Mouse (Mus musculus): Measurements from ENCODE around the gene Ttc23.

GRCm38 (mm10) chr7:67670965-67671364, 23.8 kb downstream of the Ttc23 start:
- peak; percentile 48 for TF ChIP-seq CTCF (IDR thresholded peaks at IDR 0.05; ENCODE audit: low read depth, low read length)
- no peak for TF ChIP-seq POLR2A (IDR thresholded peaks at IDR 0.05; ENCODE audit: extremely low read depth, insufficient read depth, low read length)

Measured in liver, adult 2 months (tissue).